Mouse (Mus musculus) embryonic fibroblast, embryonic 13.5 days (primary cell): ENCODE results near the gene Dennd2c.

ENCODE experiments used
- CTCF ChIP-seq: IDR thresholded peaks from 2 replicates; pipeline ENCODE4 v1.5.1; 2011; ENCODE audit warnings: mild to moderate bottlenecking, control low read depth, low read length, moderate library complexity, borderline replicate concordance; ENCODE audit not compliant: insufficient read depth
- POLR2A ChIP-seq: IDR thresholded peaks from 2 replicates; pipeline ENCODE4 v1.6.1; 2011; ENCODE audit warnings: low read depth, mild to moderate bottlenecking, control low read depth, low read length, moderate library complexity

GRCm38 (mm10) chr3:103203554-103203953 is 101.2 kb downstream of the Dennd2c start:
- TF ChIP-seq CTCF (no peak), POLR2A (no peak)
